Mouse (Mus musculus) cortical plate, adult 2 months (tissue): ENCODE data around the gene Dusp15.

ENCODE experiments used
- CTCF ChIP-seq: fragments of 200-500 bp; IDR thresholded peaks from 2 replicates; pipeline ENCODE4 v1.5.1; 2011; ENCODE audit warnings: mild to moderate bottlenecking, control low read depth, low read length; ENCODE audit not compliant: insufficient read depth; ENCODE audit errors: extremely low read depth
- POLR2A ChIP-seq: fragments of 200-500 bp; IDR thresholded peaks from 2 replicates; pipeline ENCODE4 v1.6.1; 2011; ENCODE audit warnings: mild to moderate bottlenecking, low read length, control low read depth; ENCODE audit not compliant: insufficient read depth; ENCODE audit errors: extremely low read depth

- no peak for TF ChIP-seq CTCF
- TF ChIP-seq POLR2A, result no peak
These were observed 9.7 kb downstream of the Dusp15 start for GRCm38 (mm10) chr2:152941776-152942175.
